ENCODE assay signal across 29 mouse cellular contexts in the genomic region with DNA sequence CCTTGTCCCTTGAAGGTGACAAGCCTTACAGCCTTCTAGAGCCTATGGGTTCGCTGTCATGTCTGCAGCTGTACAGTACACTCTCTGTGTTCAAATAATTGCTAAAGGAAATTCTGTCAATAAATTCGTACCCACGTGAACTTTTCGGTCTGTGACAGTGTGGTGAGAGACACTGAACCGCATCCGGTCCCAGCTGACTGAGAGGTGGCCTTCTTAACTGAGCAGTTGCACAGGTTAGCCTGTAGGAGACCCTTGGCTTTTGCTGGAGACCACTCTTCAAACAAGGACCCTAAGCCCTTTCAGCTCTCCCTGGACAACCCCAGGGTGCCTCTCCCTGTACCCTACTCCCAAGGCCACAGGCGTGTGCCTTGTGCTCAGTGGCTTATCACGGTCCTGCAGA. TPM values are rescaled to one million over a fixed set of nuclear protein-coding genes. Genes with fewer than 3 reads are reported as not detected.
DNase-seq lines count a peak whose midpoint lies in the region; ATAC-seq lines count a peak whose summit lies in the region.
"Had no signal": no experiment of that assay in that cellular context is flagged by ENCODE, and none has a peak within 500 bp of the region (broad histone marks: within the 10 kb centered on the region; RNA-seq: fewer than 3 reads in every experiment).

No protein-coding gene starts in this region.

- 90% methylated on average over 8 of the region's 8 CpGs for WGBS in liver, embryonic 11.5 days
- 92% methylated on average over 8 of the region's 8 CpGs for WGBS in hindbrain, embryonic 10.5 days

- H3K9ac ChIP-seq in liver, embryonic 11.5 days (ENCODE audit: low read depth, low read length): no peak overlapping the region
- H3K9ac ChIP-seq: embryonic facial prominence, embryonic 13.5 days; forebrain, embryonic 12.5 days; hindbrain, embryonic 14.5 days; intestine, embryonic 15.5 days had no signal

- H3K4me1 ChIP-seq in liver, embryonic 11.5 days (replicated peaks; ENCODE audit: control insufficient read depth, insufficient read depth, low read length): no peaks in the 10 kb centered on the region
- no peaks in the 10 kb centered on the region for H3K4me1 ChIP-seq in hindbrain, embryonic 10.5 days (replicated peaks)
- H3K4me1 ChIP-seq: embryonic facial prominence, embryonic 10.5 days; embryonic facial prominence, embryonic 13.5 days; forebrain, embryonic 12.5 days; intestine, embryonic 15.5 days had no signal

- no peak overlapping the region for H3K4me3 ChIP-seq in liver, embryonic 11.5 days (ENCODE audit: low read depth, low read length)
- no peak overlapping the region for H3K4me3 ChIP-seq in hindbrain, embryonic 10.5 days
- H3K4me3 ChIP-seq: embryonic facial prominence, embryonic 10.5 days; embryonic facial prominence, embryonic 13.5 days; erythroblast, embryonic 14.5 days; forebrain, embryonic 12.5 days; gastrocnemius, adult 2 months; intestine, embryonic 15.5 days had no signal

- H3K9me3 ChIP-seq in liver, embryonic 11.5 days (ENCODE audit: control insufficient read depth, low read length): no peaks in the 10 kb centered on the region
- H3K9me3 ChIP-seq in hindbrain, embryonic 10.5 days: 0 out of 2 replicates have a peak, but pooled peaks cover 5% of the 10 kb centered on the region
- H3K9me3 ChIP-seq: embryonic facial prominence, embryonic 10.5 days; embryonic facial prominence, embryonic 13.5 days; G1E; intestine, embryonic 15.5 days had no signal

- no peak for DNase-seq in liver, embryonic 11.5 days (ENCODE audit: low spot score)
- DNase-seq in liver: no peak
- DNase-seq in induced T-regulatory cell, adult 2 months (ENCODE audit: low read depth): peak; percentile 18
- DNase-seq in hindbrain, embryonic 10.5 days (ENCODE audit: low spot score): no peak
- DNase-seq in right cerebral cortex, postnatal 10 days (ENCODE audit: low spot score in 2 of 2): no peak
- DNase-seq: adrenal gland, postnatal 14 days; cerebellum, adult 11-12 months; cerebellum, adult 8-10 months; cerebellum, postnatal 10 days; cerebellum, postnatal 36 days; embryo, embryonic 11 days; gastrocnemius, adult 2 months; gastrocnemius, postnatal 14 days; heart, adult 11 months; heart, postnatal 36 days had no signal

- H3K27ac ChIP-seq in liver, embryonic 11.5 days (ENCODE audit: low read depth, low read length): no peak overlapping the region
- no peak overlapping the region for H3K27ac ChIP-seq in hindbrain, embryonic 10.5 days
- H3K27ac ChIP-seq: embryonic facial prominence, embryonic 10.5 days; embryonic facial prominence, embryonic 13.5 days; forebrain, embryonic 12.5 days; gastrocnemius, adult 2 months; hindbrain, embryonic 14.5 days; hindbrain, postnatal 0 days; intestine, embryonic 15.5 days had no signal

- H3K27me3 ChIP-seq in liver, embryonic 11.5 days (replicated peaks; ENCODE audit: control insufficient read depth, insufficient read depth, low read length): no peaks in the 10 kb centered on the region
- no peaks in the 10 kb centered on the region for H3K27me3 ChIP-seq in hindbrain, embryonic 10.5 days (ENCODE audit: insufficient read depth, poor library complexity, severe bottlenecking)
- H3K27me3 ChIP-seq: CH12.LX; embryonic facial prominence, embryonic 13.5 days; forebrain, embryonic 12.5 days; intestine, embryonic 15.5 days; Patski had no signal

- peak; percentile 15; the same call in 1 of the 2 replicates for ATAC-seq in liver, embryonic 11.5 days (replicated peaks; ENCODE audit: low FRiP score)
- peak; percentile 54 for ATAC-seq in CD4-positive, CD25-positive, alpha-beta regulatory T cell, adult 4 months
- ATAC-seq in megakaryocyte-erythroid progenitor cell, adult 5-6 weeks (replicated peaks; ENCODE audit: low FRiP score, low TSS enrichment, poor library complexity, severe bottlenecking): 0 out of 2 replicates have a peak, but pooled peaks have one; percentile 52
- ATAC-seq: forebrain, embryonic 16.5 days; hindbrain, postnatal 0 days; intestine, embryonic 15.5 days; Patski had no signal

- no peak overlapping the region for H3K4me2 ChIP-seq in liver, embryonic 11.5 days
- H3K4me2 ChIP-seq: embryonic facial prominence, embryonic 13.5 days; forebrain, embryonic 12.5 days; heart, embryonic 11.5 days; hindbrain, embryonic 14.5 days; intestine, embryonic 15.5 days had no signal

- peaks cover 12% of the 10 kb centered on the region for H3K36me3 ChIP-seq in liver, embryonic 11.5 days (ENCODE audit: control insufficient read depth, insufficient read depth, low read length)
- peaks cover 64% of the 10 kb centered on the region for H3K36me3 ChIP-seq in hindbrain, embryonic 10.5 days

RNA-seq across cellular contexts. Expression of a gene that starts 9.3 kb away (rescaled TPM):
- polyA plus RNA-seq in liver, embryonic 11.5 days (2014; fragmentation: Nextera tagmentation; extraction: Ambion mirVana): 2.8 and 2.9 TPM in 2 replicates
- 1 to 10 TPM; 2.1 to 2.9 TPM for polyA plus RNA-seq in CD4-positive, CD25-positive, alpha-beta regulatory T cell, adult 4 months (2017; shearing (Covaris generic))
- 1.2 TPM in 1 of 2 replicates, not detected in the other for total RNA-seq in megakaryocyte-erythroid progenitor cell, adult 5-6 weeks (2014; fragmentation: Nextera tagmentation)
- not detected in 2 replicates for total RNA-seq in megakaryocyte-erythroid progenitor cell, adult 5-6 weeks (2017)
- polyA plus RNA-seq in hindbrain, embryonic 10.5 days (2016; fragmentation: Nextera tagmentation; extraction: Ambion mirVana): 1.4 and 2.3 TPM in 2 replicates
- polyA plus RNA-seq: erythroblast, embryonic 14.5 days had no signal

RNA-seq across cellular contexts. Expression of a gene that starts 58.3 kb away (rescaled TPM):
- polyA plus RNA-seq in liver, embryonic 11.5 days (2014; fragmentation: Nextera tagmentation; extraction: Ambion mirVana): 16.2 and 16.6 TPM in 2 replicates
- polyA plus RNA-seq in CD4-positive, CD25-positive, alpha-beta regulatory T cell, adult 4 months (2017; shearing (Covaris generic)): 10 to 100 TPM; 26.4 to 39.4 TPM
- 46.2 and 47.1 TPM in 2 replicates for total RNA-seq in megakaryocyte-erythroid progenitor cell, adult 5-6 weeks (2014; fragmentation: Nextera tagmentation)
- total RNA-seq in megakaryocyte-erythroid progenitor cell, adult 5-6 weeks (2017): 28.0 and 29.1 TPM in 2 replicates
- polyA plus RNA-seq in hindbrain, embryonic 10.5 days (2016; fragmentation: Nextera tagmentation; extraction: Ambion mirVana): 18.3 and 18.9 TPM in 2 replicates
